Mouse (Mus musculus) sigmoid colon, adult 10 weeks (tissue): Measurements from ENCODE around the gene Bex2. TPM values are rescaled to one million over a fixed set of nuclear protein-coding genes. Genes with fewer than 3 reads are reported as not detected.

Experiments
- polyA plus RNA-seq: library from polyadenylated mRNA; stranded (reverse); fragments of 350-450 nt; fragmentation: Illumina TruSeq; extraction: RNeasy Lipid Tissue Mini Kit (QIAGEN cat#74804); gene quantifications from one replicate; pipeline ENCODE4 v1.2.3, GENCODE M21; 2014; ENCODE audit warnings: low read depth, low replicate concordance

Gene Bex2
- 5.6 TPM for polyA plus RNA-seq

DNA sequence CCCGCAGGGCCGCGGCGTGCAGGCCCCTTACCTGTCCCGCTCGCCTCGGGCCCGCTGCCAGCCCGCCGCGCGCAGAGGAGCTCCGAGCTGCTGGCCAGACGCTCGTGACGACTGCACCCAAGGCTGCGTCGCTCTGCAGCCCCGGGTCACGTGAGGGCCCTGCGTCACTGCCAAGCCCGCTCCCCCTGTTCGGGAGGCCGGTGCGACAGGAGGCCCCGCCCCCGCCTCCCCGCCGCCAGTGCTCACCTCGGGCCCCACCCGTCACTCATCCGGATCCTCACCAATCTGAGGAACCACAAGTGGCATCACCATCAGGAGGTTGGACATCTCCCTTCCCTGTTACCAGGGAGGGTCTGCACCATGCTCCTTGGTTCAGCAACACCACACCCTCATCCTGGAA lies at the start of gene Bex2:
Gene Bex2 (minus strand): TSS at position 217 of the 400 bp plus-strand sequence.

DNA sequence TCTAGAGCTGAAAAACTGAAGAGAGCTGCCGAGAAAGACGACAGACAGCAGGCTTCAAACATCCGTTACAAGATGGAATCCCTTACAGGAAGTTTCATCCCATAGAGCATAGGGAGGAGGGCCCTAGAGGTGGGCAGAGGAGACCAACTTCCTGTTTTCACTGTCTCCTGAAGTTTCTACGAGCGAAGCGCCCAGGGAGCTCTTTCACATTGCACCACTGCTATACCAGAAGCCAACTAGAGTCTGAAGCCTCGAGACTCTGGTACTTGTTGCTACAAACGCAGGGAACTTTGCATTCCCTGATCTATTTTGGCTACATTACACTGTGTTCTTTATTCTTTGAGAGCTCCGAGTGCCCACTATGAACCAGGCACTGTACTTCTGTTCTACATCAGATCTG lies 17.1 kb upstream of the Bex2 start, which contains the start of gene Nxf3:
Gene Nxf3 (minus strand): TSS at position 101 of the 400 bp plus-strand sequence.

DNA sequence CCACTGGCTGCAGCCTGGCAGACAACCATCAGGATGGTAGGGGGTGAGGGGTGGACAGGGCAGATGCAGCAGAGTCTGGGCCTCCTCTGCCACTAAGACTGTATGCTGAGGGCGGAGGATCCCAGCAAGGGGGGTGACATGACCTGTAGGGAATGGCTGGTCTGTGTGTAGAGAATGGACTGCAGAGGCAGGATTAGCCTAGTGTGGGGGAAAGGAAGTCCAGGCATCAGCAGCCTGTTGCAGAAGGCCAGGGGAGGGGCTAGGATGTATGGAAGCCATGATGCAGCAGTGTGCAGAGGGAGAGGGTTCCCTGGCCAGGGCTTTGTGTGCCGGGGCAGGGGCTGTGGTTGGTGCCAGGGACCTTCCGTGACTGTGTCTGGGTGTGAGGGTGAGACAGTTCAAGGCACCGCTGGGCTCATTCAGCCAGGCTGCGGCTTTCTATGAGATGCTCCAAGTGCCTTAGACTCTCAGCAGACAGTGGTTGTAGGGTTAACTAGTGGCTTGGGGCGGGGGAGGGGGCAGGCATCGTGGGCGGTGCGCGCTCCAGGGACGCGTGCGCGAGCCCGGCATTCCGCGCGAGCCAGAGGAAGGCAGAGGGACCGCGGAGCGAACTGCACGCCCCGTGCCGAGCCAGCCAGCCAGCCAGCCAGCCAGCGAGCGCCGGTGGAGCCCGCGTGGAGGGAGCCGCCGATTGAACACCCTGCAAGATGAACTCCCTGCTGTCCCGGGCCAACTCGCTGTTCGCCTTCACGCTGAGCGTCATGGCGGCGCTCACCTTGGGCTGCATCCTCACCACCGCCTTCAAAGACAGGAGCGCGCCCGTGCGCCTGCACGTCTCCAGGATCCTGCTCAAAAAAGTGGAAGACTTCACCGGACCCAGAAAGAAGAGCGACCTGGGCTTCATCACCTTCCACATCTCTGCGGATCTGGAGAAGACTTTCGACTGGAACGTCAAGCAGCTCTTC lies 35.0 kb downstream of the Bex2 start, which contains the start of gene Arxes1:
Gene Arxes1 (plus strand): TSS at position 569 of the 965 bp plus-strand sequence.

Other genes starting within 250 kb of the Bex2 start
- gene Gprasp2, start 229.2 kb downstream of the Bex2 start, polyA plus RNA-seq: 9.1 TPM
- gene Arxes2, start 74.4 kb downstream of the Bex2 start, polyA plus RNA-seq: 8.3 TPM
- gene Arxes1, start 34.9 kb downstream of the Bex2 start, polyA plus RNA-seq: 2.0 TPM
- not detected for gene Nxf3, start 17.0 kb upstream of the Bex2 start, polyA plus RNA-seq
- gene Bex4, start 70.8 kb upstream of the Bex2 start, polyA plus RNA-seq: 10.7 TPM
- gene Tceal8, start 104.1 kb upstream of the Bex2 start, polyA plus RNA-seq: 113 TPM
- 3.4 TPM for gene Tceal5, start 135.6 kb upstream of the Bex2 start, polyA plus RNA-seq
- gene Tceal7, start 146.5 kb upstream of the Bex2 start, polyA plus RNA-seq: not detected
- 4.3 TPM for gene Bex1, start 147.3 kb upstream of the Bex2 start, polyA plus RNA-seq
- 462 TPM for gene Tceal9, start 176.8 kb upstream of the Bex2 start, polyA plus RNA-seq
- 12.7 TPM for gene Bex3, start 202.0 kb upstream of the Bex2 start, polyA plus RNA-seq